Comparison of ENCODE assay signal across 21 mouse cellular contexts in the genomic region with DNA sequence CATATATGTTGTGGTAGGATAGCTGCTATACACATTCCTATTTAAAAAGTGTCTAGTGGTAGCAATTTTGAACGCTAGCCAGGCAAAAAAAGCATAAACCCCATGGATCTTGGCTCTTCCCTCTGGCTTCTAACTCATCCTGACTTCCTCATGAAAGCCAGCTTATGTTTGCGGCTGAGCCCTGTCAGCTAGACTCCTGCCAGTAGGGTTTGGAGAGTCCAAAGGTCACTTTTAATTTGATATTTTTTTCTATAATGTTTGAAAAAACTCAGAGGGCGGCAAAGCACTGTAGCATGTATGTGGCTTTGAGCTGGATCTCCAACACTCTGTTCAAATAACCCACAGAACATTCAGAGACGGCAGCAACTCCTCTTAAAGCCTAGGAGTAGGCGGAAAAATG. TPM values are rescaled to one million over a fixed set of nuclear protein-coding genes. Genes with fewer than 3 reads are reported as not detected.
"Had no signal": no experiment of that assay in that cellular context is flagged by ENCODE, and none has a peak within 500 bp of the region (broad histone marks: within the 10 kb centered on the region; RNA-seq: fewer than 3 reads in every experiment).

No protein-coding gene starts in this region.

- H3K27me3 ChIP-seq: liver, embryonic 12.5 days; liver, embryonic 15.5 days; lung, embryonic 15.5 days; neural tube, embryonic 12.5 days; neural tube, embryonic 15.5 days had no signal

- H3K36me3 ChIP-seq: liver, embryonic 12.5 days; liver, embryonic 15.5 days; lung, embryonic 15.5 days; midbrain, embryonic 10.5 days; neural tube, embryonic 12.5 days; neural tube, embryonic 15.5 days had no signal

- H3K4me1 ChIP-seq: liver, embryonic 12.5 days; liver, embryonic 15.5 days; lung, embryonic 15.5 days; megakaryocyte, embryonic 14.5 days; neural tube, embryonic 12.5 days; neural tube, embryonic 15.5 days had no signal

- H3K9ac ChIP-seq: liver, embryonic 12.5 days; liver, embryonic 15.5 days; lung, embryonic 15.5 days; neural tube, embryonic 12.5 days; neural tube, embryonic 15.5 days had no signal

- H3K4me3 ChIP-seq: left cerebral cortex, adult 2 months; liver, embryonic 12.5 days; liver, embryonic 15.5 days; lung, embryonic 15.5 days; megakaryocyte, embryonic 14.5 days; midbrain, embryonic 10.5 days; neural tube, embryonic 12.5 days; neural tube, embryonic 15.5 days had no signal

- H3K27ac ChIP-seq: hindbrain, postnatal 0 days; left cerebral cortex, adult 2 months; liver, embryonic 12.5 days; liver, embryonic 15.5 days; lung, embryonic 15.5 days; midbrain, embryonic 10.5 days; neural tube, embryonic 12.5 days; neural tube, embryonic 15.5 days had no signal

- H3K4me2 ChIP-seq: liver, embryonic 12.5 days; liver, embryonic 15.5 days; lung, embryonic 15.5 days; neural tube, embryonic 12.5 days; neural tube, embryonic 15.5 days had no signal

- H3K9me3 ChIP-seq: liver, embryonic 12.5 days; liver, embryonic 15.5 days; lung, embryonic 15.5 days; midbrain, embryonic 10.5 days; neural tube, embryonic 12.5 days; neural tube, embryonic 15.5 days had no signal

- DNase-seq: kidney, adult 2 months; kidney, postnatal 36 days; layer of hippocampus, postnatal 36 days; lung, adult 18-20 months; lung, postnatal 10 days; lung, postnatal 36 days; midbrain, embryonic 14.5 days; retina, postnatal 1 day; right cerebral cortex, postnatal 25 days; spleen, adult 18-20 months; thymus, postnatal 25 days had no signal

- ATAC-seq: hindbrain, postnatal 0 days; inflammation-experienced regulatory T-cells, adult 6 months; liver, embryonic 12.5 days had no signal

RNA-seq across cellular contexts. Expression of a gene that starts 39.0 kb away (rescaled TPM):
- polyA plus RNA-seq: inflammation-experienced regulatory T-cells, adult 6 months had no signal
